Mouse (Mus musculus): ENCODE measurements around the gene Ang5.

DNA sequence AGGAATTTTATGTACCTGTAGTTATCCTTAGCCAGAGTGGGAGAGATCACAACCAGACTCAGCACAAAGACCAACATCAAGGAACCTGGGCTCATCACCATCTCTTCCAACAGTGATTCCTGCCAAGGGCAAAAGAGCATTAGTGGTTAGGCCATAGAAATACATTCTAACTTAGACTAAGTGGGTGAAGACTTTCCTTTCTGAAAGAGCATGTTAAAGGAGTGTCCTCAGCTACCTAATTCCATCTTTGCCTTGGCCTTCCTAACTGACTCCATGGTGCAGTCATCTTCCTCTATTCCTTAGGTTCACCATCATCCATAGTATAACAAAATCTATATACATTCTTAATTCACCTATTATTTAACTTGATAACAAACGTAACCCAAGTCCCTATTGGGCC lies 45.3 kb downstream of the Ang5 start, which contains the start of gene Ang6:
- TF ChIP-seq ZC3H11A (IDR thresholded peaks at IDR 0.05; ENCODE audit: borderline replicate concordance, low read depth, low read length): no peak
- no peak for TF ChIP-seq HCFC1 (IDR thresholded peaks at IDR 0.05; ENCODE audit: borderline replicate concordance, insufficient read depth, low read length)
- TF ChIP-seq CHD2 (IDR thresholded peaks at IDR 0.05; ENCODE audit: low read depth, low read length): no peak
- 0 out of 2 replicates have a peak, but pooled peaks have one; percentile 47 for TF ChIP-seq MAFK (IDR thresholded peaks at IDR 0.05; ENCODE audit: insufficient read depth, low read depth, low read length)
